Mouse (Mus musculus) urinary bladder, postnatal 0 days (tissue): ENCODE data around the gene P2rx4. TPM values are rescaled to one million over a fixed set of nuclear protein-coding genes. Genes with fewer than 3 reads are reported as not detected.

Source experiments
- microRNA-seq: library from miRNA; unstranded; fragments of <30 nt; microRNA quantifications from one replicate; pipeline ENCODE4, GENCODE M21; 2016
- polyA plus RNA-seq: library from polyadenylated mRNA; unstranded; fragments of >200 nt; fragmentation: Nextera tagmentation; extraction: Ambion mirVana; gene quantifications from 2 replicates; pipeline ENCODE4 v1.2.1, GENCODE M21; 2015

The P2rx4 gene
- 27.4 and 30.4 TPM in 2 replicates for polyA plus RNA-seq

GRCm38 (mm10) chr5:122707276-122708181, at the start of gene P2rx4:
TSS of gene P2rx4 (plus strand) at chr5:122707544.

Small RNA genes within 50 kb of the gene (microRNA-seq; reads per million reads assigned to microRNA genes)
- not detected for gene Mir8115

Other genes starting within 250 kb of the P2rx4 start
- gene Atp2a2, start 205.3 kb upstream of the P2rx4 start, polyA plus RNA-seq, result 83.6 and 86.4 TPM in 2 replicates
- 19.3 and 21.8 TPM in 2 replicates for gene Ift81, start 93.0 kb upstream of the P2rx4 start, polyA plus RNA-seq
- 4.2 and 5.2 TPM in 2 replicates for gene P2rx7, start 63.6 kb upstream of the P2rx4 start, polyA plus RNA-seq
- gene Camkk2, start 71.9 kb downstream of the P2rx4 start, polyA plus RNA-seq, result 28.3 TPM in 2 replicates
- 191 and 230 TPM in 2 replicates for gene Anapc5, start 113.8 kb downstream of the P2rx4 start, polyA plus RNA-seq
- 30.6 and 40.5 TPM in 2 replicates for gene Rnf34, start 142.5 kb downstream of the P2rx4 start, polyA plus RNA-seq